Mouse (Mus musculus) adrenal gland, postnatal 36 days (tissue): ENCODE results near the gene Gdf7. TPM values are rescaled to one million over a fixed set of nuclear protein-coding genes. Genes with fewer than 3 reads are reported as not detected.
A peak's percentile ranks its signal among the peaks of the same experiment; 100 is the strongest.

Source experiments
- DNase-seq, 2 experiments: peaks; one replicate each; pipeline ENCODE4 v3.0.0; 2021; ENCODE audit warnings: mixed read lengths in 1 of 2
- total RNA-seq, 2 experiments: library from RNA; stranded (reverse); gene quantifications; 2 replicates each; pipeline ENCODE4 v1.2.3; 2021

Gdf7 gene
- total RNA-seq, 2 experiments from 2014 or later = not detected

DNA sequence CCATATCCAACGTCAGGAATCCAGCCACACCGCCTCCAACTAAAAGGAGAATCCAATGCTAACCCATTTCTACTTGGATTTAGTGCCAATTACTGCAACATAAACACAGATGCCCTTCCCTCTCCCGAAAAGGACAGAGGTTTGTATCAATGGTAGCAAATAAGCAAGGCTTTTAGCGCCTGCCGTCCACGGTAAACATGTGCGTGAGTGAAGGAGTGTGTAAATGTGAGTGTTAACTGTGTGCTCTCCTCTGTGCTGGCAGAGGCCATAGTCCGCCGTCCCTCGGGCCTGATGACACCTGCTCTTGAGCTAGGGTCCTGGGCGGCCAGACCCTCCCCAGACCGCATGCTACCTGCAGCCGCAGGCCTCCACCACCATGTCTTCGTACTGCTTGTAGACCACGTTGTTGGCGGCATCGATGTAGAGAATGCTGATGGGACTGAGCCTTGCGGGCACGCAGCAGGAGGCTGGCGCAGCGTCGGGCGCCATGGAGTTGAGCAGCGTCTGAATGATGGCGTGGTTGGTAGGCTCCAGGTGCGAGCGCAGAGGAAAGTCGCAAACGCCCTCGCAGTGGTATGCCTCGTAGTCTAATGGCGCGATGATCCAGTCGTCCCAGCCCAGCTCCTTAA is 4.1 kb downstream of the Gdf7 start:
- DNase-seq = no peak

DNA sequence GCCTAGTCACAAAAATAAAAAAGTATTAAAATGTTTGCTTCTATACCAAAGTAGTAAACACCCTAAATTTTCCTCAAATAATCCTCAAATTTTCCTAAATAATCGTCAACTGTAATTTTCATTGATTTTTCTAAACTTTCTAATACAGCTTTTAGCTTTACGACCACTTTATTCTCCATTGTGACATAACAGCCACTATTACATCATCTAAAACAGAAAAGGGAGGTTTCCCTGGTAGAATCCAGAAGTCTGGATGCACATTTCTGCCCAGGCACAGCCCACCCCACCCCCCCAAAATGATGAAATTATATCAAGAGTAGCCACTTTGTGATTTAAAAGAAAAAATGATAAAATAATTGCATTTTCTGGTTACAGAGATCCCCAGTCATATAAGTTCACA is 5.6 kb downstream of the Gdf7 start:
- no peak for DNase-seq

DNA sequence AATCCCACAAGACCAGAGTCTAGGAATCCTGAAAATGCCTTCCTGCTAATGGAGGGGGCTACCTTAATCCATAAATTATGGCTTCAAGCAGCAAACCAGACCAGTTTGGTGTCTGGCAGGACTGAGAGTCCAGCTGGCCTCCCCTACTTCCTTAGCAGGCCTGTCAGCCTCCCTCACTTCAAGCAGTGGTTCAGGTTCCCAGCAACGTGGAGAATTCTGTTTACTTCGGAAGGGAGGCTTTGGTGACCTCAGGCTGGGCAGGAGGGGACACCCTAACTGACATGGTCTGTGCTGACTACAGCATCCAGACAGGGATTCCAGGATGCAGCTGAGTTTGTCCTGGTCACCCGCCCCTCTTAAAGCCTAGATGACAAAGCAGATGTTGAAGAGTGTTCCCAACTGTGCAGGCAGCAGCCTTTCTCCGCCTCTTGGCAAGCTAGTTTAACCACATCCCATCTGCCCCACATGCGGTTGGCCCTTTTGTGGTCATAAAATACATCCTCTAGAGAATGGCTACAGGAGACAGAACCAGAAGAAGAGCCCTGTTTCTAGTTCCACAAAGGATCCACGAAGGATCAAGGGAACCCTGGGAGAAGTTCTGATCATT is 6.3 kb downstream of the Gdf7 start:
- no peak for DNase-seq

- DNase-seq = peak in 1 of 2 experiments; percentile 57
These were observed 10.4 kb downstream of the Gdf7 start for GRCm38 (mm10) chr12:8291157-8291853.

DNA sequence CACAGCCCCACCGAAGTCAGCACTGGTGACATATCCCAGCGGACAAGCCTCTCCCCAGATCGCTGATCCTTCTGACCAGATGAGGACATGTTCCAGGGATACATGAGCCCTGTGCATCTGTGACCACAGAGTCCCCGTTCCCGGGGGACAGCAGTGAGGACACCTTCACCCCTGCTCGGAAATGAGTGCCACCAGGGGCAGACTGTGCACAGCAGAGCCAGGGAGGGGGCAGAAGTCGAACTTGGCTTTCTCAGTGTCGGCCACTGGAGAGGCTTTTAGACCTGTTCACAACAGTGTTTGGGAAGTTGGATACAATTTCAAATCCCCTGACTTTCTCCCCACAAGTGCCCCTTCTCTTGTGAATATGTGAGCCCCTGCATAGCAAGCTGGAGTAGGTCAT is 12.3 kb downstream of the Gdf7 start:
- no peak for DNase-seq

GRCm38 (mm10) chr12:8289099-8289498 is 12.7 kb downstream of the Gdf7 start:
- DNase-seq = no peak

DNA sequence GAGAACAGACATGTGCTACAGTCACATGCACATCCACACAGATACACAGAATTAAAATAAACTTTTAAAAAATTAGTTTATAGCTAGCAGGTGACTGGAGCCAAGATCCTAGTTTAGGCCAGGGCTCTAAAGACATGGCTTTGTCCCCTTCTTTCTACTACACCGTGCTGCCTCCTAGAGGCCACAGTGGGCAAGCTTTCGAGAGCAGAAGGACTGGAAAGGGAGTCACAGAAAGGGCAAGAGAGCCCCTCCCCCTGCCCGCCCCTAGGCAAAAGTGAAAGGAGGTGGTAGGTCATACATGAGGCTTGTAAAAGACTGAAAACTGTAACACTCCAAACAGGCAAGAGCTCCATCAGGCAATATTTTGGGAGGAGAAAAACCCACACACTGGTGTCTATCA is 13.8 kb downstream of the Gdf7 start:
- no peak for DNase-seq

- DNase-seq = no peak
These were observed 20.3 kb downstream of the Gdf7 start for GRCm38 (mm10) chr12:8281225-8282017.

DNA sequence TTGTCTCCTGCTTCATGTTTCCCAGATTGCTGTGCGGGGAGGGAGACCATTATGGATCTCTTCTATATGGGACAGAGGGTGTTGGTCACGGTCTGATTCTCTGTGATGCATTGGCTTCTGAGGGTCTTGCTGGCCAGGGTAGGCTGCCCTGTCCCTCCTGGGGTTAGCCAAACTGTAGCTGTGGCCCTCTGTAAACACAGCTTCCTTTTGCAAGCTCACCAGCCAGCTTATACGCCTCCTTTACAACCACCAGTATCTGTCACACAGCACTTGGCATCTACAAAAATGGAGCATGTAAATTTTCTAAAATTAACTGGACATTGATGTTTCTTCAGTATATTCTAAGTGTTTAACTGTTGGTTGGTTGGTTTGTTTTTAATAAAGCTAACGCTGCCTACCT is 26.3 kb downstream of the Gdf7 start:
- DNase-seq = no peak

DNA sequence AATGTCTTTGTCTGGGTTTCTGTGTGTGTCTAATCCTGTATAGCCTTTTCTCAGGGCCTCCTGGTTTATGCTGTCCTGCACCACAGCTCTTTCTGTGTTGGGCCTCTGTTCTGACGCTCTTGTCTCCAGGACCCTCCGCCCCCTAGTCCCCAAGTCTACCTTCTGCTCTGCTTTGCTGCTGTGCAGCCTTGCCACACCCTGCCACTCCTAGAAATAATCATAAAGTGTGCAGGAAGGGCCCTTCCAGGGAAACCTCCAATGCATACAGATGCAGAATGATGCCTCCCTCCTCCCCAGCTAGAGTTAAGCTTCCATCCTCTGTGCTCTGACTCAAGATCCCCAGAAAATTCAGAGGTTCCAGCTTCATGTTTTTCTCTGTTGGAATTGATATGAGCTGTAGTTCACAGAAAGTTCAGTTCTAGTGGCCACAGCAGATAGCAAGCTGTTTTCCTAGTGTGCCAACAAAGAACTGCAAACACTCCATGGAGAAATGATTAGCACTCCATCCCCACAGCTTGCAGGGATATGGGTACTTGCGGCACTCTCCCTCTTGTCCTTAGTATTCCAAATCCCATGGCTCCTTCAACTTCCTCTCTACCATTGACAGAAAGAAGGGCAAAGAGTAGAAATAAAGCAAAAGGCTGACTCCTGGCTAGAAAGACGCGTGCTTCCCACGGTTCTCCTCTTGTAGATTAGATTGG is 28.1 kb downstream of the Gdf7 start:
- no peak for DNase-seq

DNA sequence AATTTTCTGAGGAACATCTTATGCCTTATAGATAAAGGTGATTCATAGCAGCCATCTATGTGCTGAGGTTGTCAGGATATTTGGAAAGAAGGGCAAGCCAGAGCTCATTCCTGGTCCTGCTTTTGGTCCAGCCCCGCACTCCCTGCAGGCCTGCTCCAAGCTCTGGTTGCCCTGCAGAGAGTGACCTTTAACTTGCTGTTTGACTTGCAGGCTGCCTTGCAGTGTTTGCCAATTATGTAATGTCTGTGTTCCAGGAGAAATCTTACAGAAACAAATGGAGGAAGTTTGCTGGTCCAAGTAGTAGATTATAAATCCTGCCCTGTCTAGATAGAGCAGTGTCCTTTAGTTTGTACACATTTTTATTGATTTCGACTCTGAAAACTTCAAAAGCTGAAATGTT is 30.3 kb downstream of the Gdf7 start:
- peak in 1 of 2 experiments; percentile 30 for DNase-seq

DNA sequence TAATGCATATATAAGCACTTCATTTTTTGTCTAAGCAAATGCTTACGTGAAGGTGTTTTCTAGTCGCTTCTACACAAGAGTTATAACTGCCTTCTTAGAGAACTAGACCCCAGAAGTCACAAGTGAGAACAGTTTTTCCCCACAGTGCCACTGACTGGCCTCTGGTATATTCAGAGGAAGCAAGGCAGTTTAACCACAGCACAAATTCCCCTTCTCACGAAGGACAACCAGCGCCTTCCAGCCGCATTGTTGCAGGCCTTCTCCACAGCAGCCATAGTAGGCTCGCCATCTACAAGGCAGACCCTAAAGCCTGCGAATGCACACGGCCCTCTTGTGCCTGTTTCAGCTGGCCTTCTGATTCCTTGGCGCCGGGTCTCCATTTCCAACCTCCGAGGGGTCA is 32.1 kb downstream of the Gdf7 start:
- DNase-seq = no peak

DNA sequence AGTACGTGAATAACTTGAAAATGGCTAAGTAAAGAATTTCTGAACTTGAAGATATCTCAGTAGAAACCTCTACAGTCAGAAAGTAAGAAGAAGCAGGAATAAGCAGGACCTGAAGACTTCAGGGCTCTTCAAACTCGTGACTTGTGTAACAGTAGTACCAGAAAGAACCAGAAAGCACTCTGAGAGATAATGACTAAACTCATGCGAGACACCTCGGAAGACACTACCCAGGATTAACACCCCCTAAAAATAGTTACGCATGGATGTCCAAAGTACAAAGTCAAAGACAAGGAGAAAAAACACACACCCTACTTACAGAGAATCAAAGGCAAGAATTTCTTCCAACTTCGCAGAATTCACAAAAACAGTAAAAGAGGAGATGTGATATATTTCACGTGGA is 35.4 kb downstream of the Gdf7 start:
- no peak for DNase-seq

DNA sequence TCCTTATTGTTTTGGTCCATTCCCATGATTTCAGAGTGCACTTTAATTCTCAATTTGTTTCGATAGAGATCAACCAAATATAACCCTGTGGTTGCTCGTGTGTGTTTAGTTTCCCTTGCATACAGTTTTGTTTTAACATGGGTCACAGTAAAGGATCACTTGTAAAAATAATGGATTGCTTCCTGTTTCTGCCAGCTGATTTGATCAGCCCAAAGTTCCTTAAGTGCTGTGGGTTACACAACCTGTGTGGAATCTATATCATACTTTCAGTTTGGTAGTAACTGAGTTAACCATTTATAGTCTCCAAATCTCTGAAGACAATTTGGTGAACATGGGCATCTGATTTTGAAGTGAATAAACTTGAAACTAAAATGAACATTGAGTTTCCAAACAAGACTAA is 41.5 kb downstream of the Gdf7 start:
- no peak for DNase-seq

Other genes starting within 250 kb of the Gdf7 start
- gene Ldah, start 93.8 kb downstream of the Gdf7 start, total RNA-seq = 10 to 100 TPM; 47.2 to 56.6 TPM
- gene Hs1bp3, start 11.5 kb upstream of the Gdf7 start, total RNA-seq = 10 to 100 TPM; 12.2 to 18.8 TPM
- 100 to 1,000 TPM; 199 to 285 TPM for gene Rhob, start 198.1 kb upstream of the Gdf7 start, total RNA-seq